Mouse (Mus musculus) right cerebral cortex, adult 2 months (tissue): Measurements from ENCODE around the gene Lrrc59.

Experiments used
- DNase-seq, 2 experiments: peaks; one replicate each; pipeline ENCODE4 v3.0.0; 2021 to 2022; ENCODE audit warnings: low spot score in 2 of 2

Gene Lrrc59

GRCm38 (mm10) chr11:94629199-94629883 lies at the start of gene Lrrc59:
TSS of gene Lrrc59 (plus strand) at chr11:94629767.
- DNase-seq, result peak; percentile 95 to 96

GRCm38 (mm10) chr11:94580111-94580740 lies 49.3 kb upstream of the Lrrc59 start:
- no peak for DNase-seq

- DNase-seq, result no peak
Observed at GRCm38 (mm10) chr11:94585091-94585490, 44.5 kb upstream of the Lrrc59 start.

GRCm38 (mm10) chr11:94587511-94587910 lies 42.1 kb upstream of the Lrrc59 start:
- DNase-seq, result no peak

- DNase-seq, result no peak
Observed at GRCm38 (mm10) chr11:94596311-94596852, 33.2 kb upstream of the Lrrc59 start.

- no peak for DNase-seq
Observed at GRCm38 (mm10) chr11:94597319-94597718, 32.2 kb upstream of the Lrrc59 start.

- DNase-seq, result no peak
Observed at GRCm38 (mm10) chr11:94598437-94599120, 31.0 kb upstream of the Lrrc59 start.

GRCm38 (mm10) chr11:94600447-94600846 lies 29.1 kb upstream of the Lrrc59 start:
- no peak for DNase-seq

- DNase-seq, result peak in 1 of 2 experiments; percentile 22
Observed at GRCm38 (mm10) chr11:94601321-94602281, 28.0 kb upstream of the Lrrc59 start, which contains the start of gene Acsf2. TSS of gene Acsf2 (minus strand) at chr11:94601871.

GRCm38 (mm10) chr11:94602356-94602955 lies 27.1 kb upstream of the Lrrc59 start:
- no peak for DNase-seq

- no peak for DNase-seq
Observed at GRCm38 (mm10) chr11:94610744-94611740, 18.5 kb upstream of the Lrrc59 start.

- DNase-seq, result no peak
Observed at GRCm38 (mm10) chr11:94614603-94615002, 15.0 kb upstream of the Lrrc59 start.

- DNase-seq, result no peak
Observed at GRCm38 (mm10) chr11:94615494-94615893, 14.1 kb upstream of the Lrrc59 start.

- no peak for DNase-seq
Observed at GRCm38 (mm10) chr11:94617646-94618045, 11.9 kb upstream of the Lrrc59 start.

- no peak for DNase-seq
Observed at GRCm38 (mm10) chr11:94620766-94621457, 8.7 kb upstream of the Lrrc59 start.

- DNase-seq, result no peak
Observed at GRCm38 (mm10) chr11:94621458-94621852, 8.1 kb upstream of the Lrrc59 start.

GRCm38 (mm10) chr11:94622162-94622561 lies 7.4 kb upstream of the Lrrc59 start:
- DNase-seq, result no peak

- DNase-seq, result no peak
Observed at GRCm38 (mm10) chr11:94629884-94630198, 274 bp downstream of the Lrrc59 start.
